Mouse (Mus musculus): ENCODE results near the gene Ralgapa2. TPM values are rescaled to one million over a fixed set of nuclear protein-coding genes. Genes with fewer than 3 reads are reported as not detected.

Ralgapa2 gene
- polyA plus RNA-seq, 1 experiment from 2014 or later = 8.7 TPM

DNA sequence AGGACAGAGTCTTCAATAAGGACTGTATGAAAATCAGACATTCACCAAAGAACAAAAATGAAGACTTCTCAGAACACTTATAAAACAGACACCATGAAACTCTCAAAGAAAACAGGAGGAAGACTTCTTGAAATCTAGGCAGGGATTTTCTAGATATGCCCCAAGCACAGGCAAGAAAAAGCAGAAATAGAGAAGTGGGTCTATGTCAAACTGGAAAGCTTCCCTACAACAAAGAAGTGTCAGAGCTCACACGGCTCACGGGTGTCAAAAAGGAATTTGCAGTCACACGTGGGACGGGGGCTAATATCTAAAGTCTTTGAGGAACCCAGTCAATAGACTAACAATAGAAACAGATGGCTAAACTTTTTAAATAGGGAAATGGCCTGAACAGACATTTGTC, 301.2 kb downstream of the Ralgapa2 start:
- DNase-seq = no peak
- H3K27ac ChIP-seq (ENCODE audit: low read depth) = no peak overlapping the region
- peaks cover 15% of the 10 kb centered on the region for H3K27me3 ChIP-seq (ENCODE audit: insufficient read depth, low read length)
- WGBS = 49% methylated on average over 4 of the region's 4 CpGs
- no peak for TF ChIP-seq CTCF (IDR thresholded peaks at IDR 0.05; ENCODE audit: low read depth)
- no peaks in the 10 kb centered on the region for H3K36me3 ChIP-seq (ENCODE audit: insufficient read depth)
- H3K4me3 ChIP-seq (ENCODE audit: low read depth, low read length) = no peak overlapping the region
- H3K4me2 ChIP-seq = no peak overlapping the region
- ATAC-seq (ENCODE audit: insufficient read depth) = no peak
- H3K9ac ChIP-seq = no peak overlapping the region
- H3K4me1 ChIP-seq (ENCODE audit: insufficient read depth) = no peaks in the 10 kb centered on the region
- H3K9me3 ChIP-seq (ENCODE audit: low read depth, low read length) = no peaks in the 10 kb centered on the region

DNA sequence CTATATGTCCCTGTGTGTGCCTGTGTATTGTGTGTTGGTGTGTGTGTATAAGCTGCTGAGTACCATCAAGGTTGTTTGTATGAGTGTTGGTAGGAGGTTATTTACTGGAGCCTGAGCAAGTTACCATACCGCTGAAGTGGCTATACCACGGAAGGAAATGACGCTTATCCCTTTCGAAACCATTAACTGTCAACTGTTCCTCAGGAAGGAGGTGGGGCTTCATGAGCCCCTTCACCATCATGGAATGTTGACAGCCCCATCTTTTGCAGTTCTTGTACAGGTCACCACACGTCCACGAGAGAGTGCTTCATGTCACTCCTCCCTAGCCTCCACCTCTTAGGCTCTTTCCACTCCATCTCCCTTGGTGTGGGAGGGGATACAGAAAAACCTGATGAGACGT, 314.2 kb downstream of the Ralgapa2 start:
- H3K36me3 ChIP-seq (ENCODE audit: insufficient read depth) = no peaks in the 10 kb centered on the region
- ATAC-seq (ENCODE audit: insufficient read depth) (no peak), DNase-seq (no peak)
- TF ChIP-seq CTCF (IDR thresholded peaks at IDR 0.05; ENCODE audit: low read depth) = no peak
- no peak overlapping the region for H3K27ac ChIP-seq (ENCODE audit: low read depth)
- no peaks in the 10 kb centered on the region for H3K4me1 ChIP-seq (ENCODE audit: insufficient read depth)
- H3K9me3 ChIP-seq (ENCODE audit: low read depth, low read length) = no peaks in the 10 kb centered on the region
- H3K9ac ChIP-seq = no peak overlapping the region
- no peak overlapping the region for H3K4me2 ChIP-seq
- no peak overlapping the region for H3K4me3 ChIP-seq (ENCODE audit: low read depth, low read length)
- H3K27me3 ChIP-seq (ENCODE audit: insufficient read depth, low read length) = no peaks in the 10 kb centered on the region
- WGBS = 57% methylated on average over 7 of the region's 7 CpGs

- H3K36me3 ChIP-seq (ENCODE audit: insufficient read depth) = no peaks in the 10 kb centered on the region
- no peak overlapping the region for H3K4me2 ChIP-seq
- no peak overlapping the region for H3K27ac ChIP-seq (ENCODE audit: low read depth)
- TF ChIP-seq CTCF (IDR thresholded peaks at IDR 0.05; ENCODE audit: low read depth) = no peak
- H3K9me3 ChIP-seq (ENCODE audit: low read depth, low read length) = no peaks in the 10 kb centered on the region
- no peaks in the 10 kb centered on the region for H3K27me3 ChIP-seq (ENCODE audit: insufficient read depth, low read length)
- no peak overlapping the region for H3K4me3 ChIP-seq (ENCODE audit: low read depth, low read length)
- no peak for ATAC-seq (ENCODE audit: insufficient read depth)
- no peak overlapping the region for H3K9ac ChIP-seq
- WGBS = 92% methylated on average over 11 of the region's 11 CpGs
- DNase-seq = no peak
- no peaks in the 10 kb centered on the region for H3K4me1 ChIP-seq (ENCODE audit: insufficient read depth)
Measured at GRCm38 (mm10) chr2:146196126-146196525, 316.0 kb downstream of the Ralgapa2 start.
